Mouse (Mus musculus) lung, postnatal 25 days (tissue): Measurements from ENCODE around the gene Mrps27.
A peak's percentile ranks its signal among the peaks of the same experiment; 100 is the strongest.

Source experiments
- DNase-seq: peaks from one replicate; pipeline ENCODE4 v3.0.0; 2022; ENCODE audit warnings: low spot score

Gene Mrps27

GRCm38 (mm10) chr13:99440228-99440627 lies 95.6 kb downstream of the Mrps27 start:
- DNase-seq = no peak

- no peak for DNase-seq
Observed at GRCm38 (mm10) chr13:99441700-99442433, 97.3 kb downstream of the Mrps27 start.

GRCm38 (mm10) chr13:99442434-99443249 lies 98.1 kb downstream of the Mrps27 start:
- no peak for DNase-seq

GRCm38 (mm10) chr13:99443484-99444175 lies 99.0 kb downstream of the Mrps27 start:
- no peak for DNase-seq

- no peak for DNase-seq
Observed at GRCm38 (mm10) chr13:99444431-99444871, 99.9 kb downstream of the Mrps27 start.

- peak; percentile 15 for DNase-seq
Observed at GRCm38 (mm10) chr13:99444880-99445279, 100.3 kb downstream of the Mrps27 start.

GRCm38 (mm10) chr13:99447002-99447401 lies 102.4 kb downstream of the Mrps27 start:
- DNase-seq = no peak

- no peak for DNase-seq
Observed at GRCm38 (mm10) chr13:99447403-99448199, 103.0 kb downstream of the Mrps27 start.

GRCm38 (mm10) chr13:99448278-99448677 lies 103.7 kb downstream of the Mrps27 start:
- no peak for DNase-seq

GRCm38 (mm10) chr13:99449547-99449946 lies 105.0 kb downstream of the Mrps27 start:
- DNase-seq = no peak

- no peak for DNase-seq
Observed at GRCm38 (mm10) chr13:99450766-99451165, 106.2 kb downstream of the Mrps27 start.

- DNase-seq = no peak
Observed at GRCm38 (mm10) chr13:99451276-99451675, 106.7 kb downstream of the Mrps27 start.

GRCm38 (mm10) chr13:99452444-99452843 lies 107.9 kb downstream of the Mrps27 start:
- no peak for DNase-seq

GRCm38 (mm10) chr13:99454977-99455376 lies 110.4 kb downstream of the Mrps27 start:
- DNase-seq = no peak

- DNase-seq = no peak
Observed at GRCm38 (mm10) chr13:99458658-99459386, 114.2 kb downstream of the Mrps27 start.

- no peak for DNase-seq
Observed at GRCm38 (mm10) chr13:99459612-99460011, 115.0 kb downstream of the Mrps27 start.

- no peak for DNase-seq
Observed at GRCm38 (mm10) chr13:99461886-99462285, 117.3 kb downstream of the Mrps27 start.

GRCm38 (mm10) chr13:99464551-99464950 lies 120.0 kb downstream of the Mrps27 start:
- DNase-seq = peak; percentile 16
